Mouse (Mus musculus): Measurements from ENCODE around the gene Brd9.
"Not testable (repeated sequence)": the region's sequence is repeated elsewhere in the genome, so short reads cannot be mapped to it uniquely, and the experiment has no call there.

Brd9 gene

DNA sequence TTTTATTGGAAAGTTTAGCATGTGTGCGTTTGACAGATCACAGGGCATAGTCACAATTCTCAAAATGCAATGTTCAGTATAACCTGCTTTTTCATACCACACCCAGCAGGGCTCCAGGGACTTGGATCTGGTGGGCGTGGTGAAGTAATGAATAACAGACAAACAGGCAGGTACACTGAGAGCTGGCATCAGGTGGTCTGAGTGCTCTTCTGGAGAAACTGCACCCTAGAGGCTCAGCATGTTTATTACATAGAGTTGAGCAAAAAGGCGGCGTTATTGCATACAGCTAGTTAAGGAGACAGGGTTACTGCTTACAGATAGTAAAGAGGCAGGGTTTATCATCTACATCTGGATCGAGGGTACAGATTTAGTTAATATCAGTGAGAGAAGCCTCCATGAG is 52.7 kb downstream of the Brd9 start:
- no peak for DNase-seq (ENCODE audit: low spot score in 2 of 2)

DNA sequence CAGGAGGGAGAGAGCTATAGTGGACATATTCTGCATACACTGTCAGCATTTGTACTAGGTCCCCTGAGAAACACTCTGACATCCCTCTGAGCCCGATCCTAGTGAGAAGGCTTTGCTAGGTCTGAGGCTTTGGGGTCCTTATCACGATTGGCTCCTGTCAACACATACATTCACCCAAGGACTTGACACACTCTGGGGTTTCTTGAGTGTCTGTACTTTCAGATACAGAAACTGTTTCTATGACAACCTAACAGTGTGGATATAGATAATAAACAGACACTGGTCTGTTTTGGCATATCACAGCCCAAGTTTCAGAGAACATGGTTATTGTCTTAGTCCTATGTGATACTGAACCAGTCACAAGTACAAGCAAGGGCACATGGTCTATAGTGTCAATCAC is 53.1 kb downstream of the Brd9 start:
- no peak for DNase-seq (ENCODE audit: low spot score in 2 of 2)

DNA sequence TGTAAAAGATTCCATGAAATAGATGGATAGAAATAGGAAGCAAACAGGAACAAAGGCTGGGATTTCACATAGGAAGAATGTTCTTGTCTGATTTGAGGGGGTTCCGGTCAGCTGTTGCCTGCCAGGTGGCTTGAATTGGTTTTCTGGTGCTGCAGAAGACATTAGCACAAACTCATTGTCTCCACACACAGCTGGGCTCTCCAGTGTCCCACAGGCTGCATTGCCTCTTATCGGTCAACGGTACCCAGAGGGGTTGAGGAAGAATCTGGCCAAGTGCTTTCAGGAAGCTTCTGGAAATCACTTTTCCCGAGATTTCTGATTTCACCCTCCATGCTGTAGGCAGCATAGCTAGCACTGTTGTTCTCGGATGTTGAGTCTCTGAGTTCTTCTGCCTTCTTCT is 53.7 kb downstream of the Brd9 start:
- DNase-seq (ENCODE audit: low spot score in 2 of 2), result no peak

DNA sequence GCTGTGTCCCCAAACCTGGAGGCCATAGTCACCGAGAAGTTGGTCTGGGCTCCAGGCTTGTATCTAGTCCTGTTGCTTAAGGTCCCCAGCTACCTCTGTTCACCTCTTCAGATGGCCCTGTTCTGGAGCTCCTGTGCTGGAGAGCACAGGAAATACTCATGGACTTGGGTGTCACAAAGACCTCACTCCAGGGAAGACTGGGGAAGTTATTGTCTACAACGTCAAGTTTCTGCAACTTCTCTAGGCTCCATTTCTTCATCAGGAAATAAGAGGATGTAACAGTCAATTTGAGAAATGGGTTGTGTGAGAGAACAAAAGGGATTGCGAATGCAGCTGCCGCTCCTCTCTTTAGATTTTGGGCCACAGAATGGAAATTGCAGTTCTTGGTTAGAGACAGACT is 58.8 kb downstream of the Brd9 start:
- DNase-seq (ENCODE audit: low spot score in 2 of 2), result no peak

DNA sequence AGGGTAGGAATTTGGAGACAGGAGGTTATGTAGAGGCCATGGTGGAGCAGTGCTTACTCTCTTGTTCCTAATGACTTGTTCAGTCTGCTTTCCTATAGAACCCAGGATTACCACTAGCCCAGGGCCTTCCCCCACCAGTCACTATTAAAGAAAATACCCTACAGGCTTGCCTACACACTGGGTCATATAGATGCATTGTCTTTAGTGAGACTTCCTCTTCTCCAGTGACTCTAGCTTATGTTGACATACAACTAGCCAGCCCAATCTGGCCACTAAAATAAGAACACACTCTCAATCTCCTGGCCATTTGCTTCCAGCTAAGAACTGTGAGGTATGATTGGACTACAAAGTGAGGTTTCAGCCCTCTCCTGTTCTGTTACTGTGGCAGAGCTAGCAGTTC is 62.9 kb downstream of the Brd9 start:
- no peak for DNase-seq (ENCODE audit: low spot score in 2 of 2)

DNA sequence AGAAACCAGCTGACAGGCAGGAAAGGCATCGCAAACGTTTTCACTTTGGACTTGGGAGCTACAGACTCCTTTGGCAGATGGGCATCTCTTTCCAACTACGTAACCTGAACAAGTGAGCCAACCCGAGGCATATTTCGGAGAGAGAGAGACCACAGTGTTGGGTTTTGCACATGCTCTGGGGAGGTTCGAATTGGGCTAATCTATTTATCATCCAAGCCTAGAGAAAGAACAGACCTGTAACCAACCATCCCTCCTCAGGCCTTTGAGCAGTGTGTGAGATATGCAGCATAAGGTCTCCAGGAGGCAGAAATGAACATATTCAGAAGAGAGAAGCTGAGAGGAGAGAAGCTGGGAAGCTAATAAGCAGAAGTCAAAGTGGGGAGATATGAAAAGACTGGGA is 63.4 kb downstream of the Brd9 start:
- DNase-seq (ENCODE audit: low spot score in 2 of 2), result no peak

DNA sequence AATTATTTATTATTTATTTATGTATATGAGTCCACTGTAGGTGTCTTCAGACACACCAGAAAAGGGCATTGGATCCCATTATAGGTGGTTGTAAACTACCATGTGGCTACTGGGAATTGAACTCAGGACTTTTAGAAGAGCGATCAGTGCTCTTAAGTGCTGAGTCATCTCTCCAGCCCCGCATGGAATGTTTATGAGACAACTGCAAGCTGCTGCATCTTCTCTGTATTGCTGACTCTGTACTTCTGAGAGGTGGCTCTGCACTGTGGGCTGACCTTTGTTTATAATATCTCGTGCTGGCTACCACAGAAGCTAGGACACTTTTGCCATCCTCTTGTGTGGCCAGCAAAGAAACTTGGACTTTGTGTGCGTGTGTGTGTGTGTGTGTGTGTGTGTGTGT is 63.9 kb downstream of the Brd9 start:
- no peak for DNase-seq (ENCODE audit: low spot score in 2 of 2)

DNA sequence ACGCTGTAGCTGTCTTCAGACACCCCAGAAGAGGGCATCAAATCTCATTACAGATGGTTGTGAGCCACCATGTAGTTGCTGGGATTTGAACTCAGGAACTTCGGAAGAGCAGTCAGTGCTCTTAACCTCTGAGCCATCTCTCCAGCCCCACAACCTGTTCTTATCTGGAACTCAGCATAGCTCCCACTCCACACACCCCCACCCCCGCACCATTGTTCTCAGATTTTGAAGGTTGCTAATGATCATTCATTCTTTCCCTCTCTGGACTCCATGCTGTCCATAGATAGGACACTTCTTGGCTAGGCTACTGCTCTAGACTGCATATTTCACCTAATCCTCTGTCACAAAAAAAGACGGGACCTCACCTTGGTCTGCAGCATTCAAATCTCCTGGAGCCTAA is 69.3 kb downstream of the Brd9 start:
- not testable (repeated sequence) for DNase-seq (ENCODE audit: low spot score in 2 of 2)

DNA sequence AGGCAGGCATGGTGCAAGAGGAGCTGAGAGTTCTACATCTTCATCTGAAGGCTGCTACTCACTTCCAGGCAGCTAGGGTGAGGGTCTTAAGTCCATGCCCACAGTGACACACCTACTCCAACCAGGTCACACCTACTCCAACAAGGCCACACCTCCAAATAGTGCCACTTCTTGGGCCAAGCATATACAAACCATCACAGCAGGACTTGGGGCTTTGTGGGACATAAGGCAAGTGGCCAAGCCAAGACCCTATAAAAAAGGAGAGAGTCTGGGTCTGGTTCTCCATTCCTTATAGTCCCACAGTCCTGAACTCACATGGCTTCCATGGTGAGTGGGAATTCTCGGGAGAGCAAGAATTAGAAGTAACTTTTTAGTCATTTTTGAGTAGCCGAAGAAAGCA is 70.6 kb downstream of the Brd9 start:
- not testable (repeated sequence) for DNase-seq (ENCODE audit: low spot score in 2 of 2)

DNA sequence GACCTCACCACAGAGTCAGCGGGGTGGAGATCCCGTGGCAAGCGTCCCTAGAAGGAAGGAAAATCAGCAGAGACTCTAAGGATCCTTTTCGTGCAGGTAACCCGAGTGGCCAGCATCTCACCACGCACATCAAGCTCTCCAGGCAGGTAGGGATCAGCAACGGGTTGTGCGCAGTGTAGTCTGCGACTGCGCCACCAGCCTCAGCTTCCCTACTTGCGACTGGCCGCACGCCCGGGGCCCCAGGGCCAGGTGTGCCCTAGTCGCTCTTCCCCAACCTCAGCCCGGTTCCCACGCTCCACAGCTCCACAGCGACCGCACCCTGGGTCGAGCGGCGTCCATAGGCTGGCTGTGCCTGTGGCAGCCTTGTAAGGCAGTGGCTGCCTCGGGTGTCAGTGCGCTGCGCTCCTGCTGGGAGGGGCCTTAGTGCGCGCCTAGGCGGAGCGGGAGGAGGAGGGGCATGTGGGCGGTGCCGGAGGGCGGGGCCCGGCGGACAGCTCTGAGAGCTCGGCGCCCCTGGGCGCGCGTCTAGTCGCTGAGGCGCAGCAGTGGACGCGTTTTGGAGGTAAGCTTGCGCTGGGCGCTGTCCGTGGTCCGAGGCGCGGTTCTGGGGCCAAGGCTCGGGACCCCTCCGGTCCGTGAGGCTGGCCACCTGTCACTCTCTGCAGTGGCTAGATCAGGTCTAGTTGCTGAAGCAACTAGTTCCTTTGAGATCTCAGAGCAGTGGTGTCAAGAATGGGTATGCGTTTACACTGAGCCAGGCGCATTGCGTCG is 71.5 kb downstream of the Brd9 start, which contains the start of gene Tppp:
TSS of gene Tppp (plus strand) at position 460 of the 771 bp plus-strand sequence.
- peak; percentile 92 to 94 for DNase-seq (ENCODE audit: low spot score in 2 of 2)

DNA sequence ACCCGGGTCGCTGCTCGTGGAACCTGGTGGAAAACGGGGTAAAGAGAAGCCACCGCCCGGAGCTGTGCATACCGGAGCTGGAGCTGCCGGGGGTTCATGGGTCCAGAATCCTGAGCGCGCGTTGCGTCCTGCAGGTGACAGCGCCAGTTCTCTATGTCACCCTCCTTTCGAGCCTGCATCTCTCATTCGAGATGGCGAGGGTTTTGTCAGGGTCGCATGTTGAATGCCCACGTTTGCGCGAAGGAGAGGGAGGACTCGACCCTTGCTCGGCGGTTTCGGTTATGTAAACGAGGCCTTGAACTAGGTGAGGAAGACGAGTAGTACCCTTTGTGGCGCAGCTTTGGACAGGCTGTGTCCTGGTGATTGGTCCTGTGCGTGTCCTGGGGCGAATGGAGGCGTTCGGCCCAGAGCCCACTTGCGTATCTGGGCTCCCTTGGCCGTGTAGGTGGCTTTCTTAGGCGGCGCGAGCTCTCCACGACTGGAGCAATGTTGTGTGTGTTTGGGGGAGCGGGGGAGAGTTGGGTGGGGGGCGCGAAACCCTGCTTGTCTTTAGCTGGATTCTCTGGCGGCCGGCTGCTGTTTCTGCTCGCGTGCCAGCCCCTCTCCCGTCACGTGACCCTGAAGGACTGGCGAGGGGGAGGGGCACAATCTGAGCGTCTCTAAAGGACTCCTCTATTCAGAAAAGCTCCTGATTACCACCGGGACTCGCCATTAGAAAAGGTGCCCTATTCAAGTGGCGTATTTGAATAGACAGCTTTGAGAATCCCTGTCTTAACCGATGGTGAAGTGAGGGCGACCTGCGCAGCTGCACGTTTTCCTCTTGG is 72.4 kb downstream of the Brd9 start:
- DNase-seq (ENCODE audit: low spot score in 2 of 2), result peak; percentile 27 to 69

All from spleen, postnatal 4 days (tissue).